Mouse (Mus musculus) embryonic fibroblast, embryonic 13.5 days (primary cell): ENCODE results near the gene Oxct2b.

Source experiments
- CTCF ChIP-seq: IDR thresholded peaks from 2 replicates; pipeline ENCODE4 v1.5.1; 2011; ENCODE audit warnings: mild to moderate bottlenecking, control low read depth, low read length, moderate library complexity, borderline replicate concordance; ENCODE audit not compliant: insufficient read depth
- POLR2A ChIP-seq: IDR thresholded peaks from 2 replicates; pipeline ENCODE4 v1.6.1; 2011; ENCODE audit warnings: low read depth, mild to moderate bottlenecking, control low read depth, low read length, moderate library complexity

- TF ChIP-seq CTCF (no peak), POLR2A (no peak)
Observed at GRCm38 (mm10) chr4:123076928-123077327, 39.1 kb upstream of the Oxct2b start.
